Mouse (Mus musculus): ENCODE data around the gene Ahctf1. TPM values are rescaled to one million over a fixed set of nuclear protein-coding genes. Genes with fewer than 3 reads are reported as not detected.

The Ahctf1 gene
- total and polyA plus RNA-seq, 3 experiments: 56.9 to 489 (median 70.8) TPM

DNA sequence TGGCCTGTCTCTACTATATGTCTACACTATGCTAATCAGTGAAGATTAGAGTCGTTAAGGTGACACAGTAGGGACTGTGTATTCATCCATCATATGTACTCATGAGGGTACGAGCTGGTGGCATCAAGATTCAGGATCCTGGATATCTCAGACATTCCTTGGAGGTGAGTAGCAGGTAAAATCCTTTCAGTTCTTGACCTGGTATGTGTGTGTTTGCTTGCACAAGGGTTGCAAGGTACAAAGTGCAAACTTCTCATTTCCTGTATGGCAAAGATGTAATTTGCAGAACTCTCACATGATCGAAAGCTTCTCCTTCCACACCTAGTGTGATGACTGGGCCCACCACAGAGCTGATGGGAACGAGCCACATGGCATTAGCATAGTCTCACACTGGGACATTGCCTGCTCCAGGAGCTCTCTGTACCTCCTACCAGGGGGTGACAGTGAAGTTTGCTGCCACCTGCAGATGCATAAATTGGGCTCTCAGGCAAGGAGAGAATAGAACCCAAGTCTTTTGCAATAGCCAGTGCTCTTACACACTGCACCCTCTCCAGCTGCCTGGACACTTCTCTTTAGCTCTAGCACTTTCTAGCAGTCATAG is 59.8 kb downstream of the Ahctf1 start:
- Histone ChIP-seq H3K27me3 (ENCODE audit: control insufficient read depth in 1 of 2, insufficient read depth in 2 of 2, low read length in 2 of 2) (no peaks in the 10 kb centered on the region), H3K9ac (ENCODE audit: control insufficient read depth, low read depth, low read length, poor library complexity, severe bottlenecking) (no peak overlapping the region), H3K4me3 (ENCODE audit: control insufficient read depth in 1 of 2, insufficient read depth in 1 of 2, low read depth in 2 of 2, low read length in 2 of 2) (no peak overlapping the region), H3K27ac (ENCODE audit: control insufficient read depth, low read depth, low read length) (no peak overlapping the region), H3K4me1 (ENCODE audit: control insufficient read depth in 1 of 2, insufficient read depth in 2 of 2, low read length in 2 of 2) (no peaks in the 10 kb centered on the region), H3K9me3 (replicated peaks; ENCODE audit: insufficient read depth, low read length) (no peaks in the 10 kb centered on the region), H3K36me3 (ENCODE audit: control insufficient read depth in 1 of 2, insufficient read depth in 2 of 2, low read length in 2 of 2) (peaks cover 0 to 13% of the 10 kb centered on the region in 2 experiments; a peak in 2 of 4 replicates), H3K79me2 (ENCODE audit: control insufficient read depth, insufficient read depth, low read length, poor library complexity) (no peaks in the 10 kb centered on the region)
- TF ChIP-seq CTCF (IDR thresholded peaks at IDR 0.05 in 2 of 3, conservative IDR thresholded peaks at IDR 0.05 in 1 of 3; ENCODE audit: control insufficient read depth in 1 of 3, insufficient read depth in 1 of 3, low read depth in 2 of 3, low read length in 3 of 3, poor library complexity in 1 of 3, severe bottlenecking in 1 of 3) (no peak), HCFC1 (IDR thresholded peaks at IDR 0.05; ENCODE audit: low read depth, low read length) (no peak), ETS1 (IDR thresholded peaks at IDR 0.05; ENCODE audit: low read depth, low read length) (no peak), BHLHE40 (IDR thresholded peaks at IDR 0.05; ENCODE audit: borderline replicate concordance, low read depth, low read length) (no peak), SMC3 (IDR thresholded peaks at IDR 0.05; ENCODE audit: low read depth, low read length) (no peak), POLR2AphosphoS5 (IDR thresholded peaks at IDR 0.05; ENCODE audit: borderline replicate concordance, low read depth, low read length) (no peak), MXI1 (IDR thresholded peaks at IDR 0.05; ENCODE audit: low read depth, low read length) (no peak), ZNF384 (IDR thresholded peaks at IDR 0.05; ENCODE audit: low read depth, low read length) (no peak), KAT2A (conservative IDR thresholded peaks at IDR 0.05; ENCODE audit: low read depth, low read length) (no peak), MEF2A (IDR thresholded peaks at IDR 0.05; ENCODE audit: extremely low read depth, insufficient replicate concordance, low read depth, low read length, poor library complexity, severe bottlenecking) (no peak), TBP (IDR thresholded peaks at IDR 0.05; ENCODE audit: low read depth, low read length) (no peak), ELF1 (IDR thresholded peaks at IDR 0.05; ENCODE audit: low read depth, low read length) (no peak), MAZ (IDR thresholded peaks at IDR 0.05; ENCODE audit: low read depth, low read length) (no peak), CHD1 (IDR thresholded peaks at IDR 0.05; ENCODE audit: low read depth, low read length) (no peak), MAX (IDR thresholded peaks at IDR 0.05; ENCODE audit: low read length) (no peak), ZKSCAN1 (IDR thresholded peaks at IDR 0.05; ENCODE audit: low read depth, low read length) (no peak), GABPA (IDR thresholded peaks at IDR 0.05; ENCODE audit: low read depth, low read length) (no peak), EP300 (IDR thresholded peaks at IDR 0.05; ENCODE audit: low read depth in 1 of 2, low read length in 2 of 2) (no peak), SIN3A (IDR thresholded peaks at IDR 0.05; ENCODE audit: low read length) (no peak)
- DNase-seq (ENCODE audit: low read depth, low spot score): peak; percentile 18

DNA sequence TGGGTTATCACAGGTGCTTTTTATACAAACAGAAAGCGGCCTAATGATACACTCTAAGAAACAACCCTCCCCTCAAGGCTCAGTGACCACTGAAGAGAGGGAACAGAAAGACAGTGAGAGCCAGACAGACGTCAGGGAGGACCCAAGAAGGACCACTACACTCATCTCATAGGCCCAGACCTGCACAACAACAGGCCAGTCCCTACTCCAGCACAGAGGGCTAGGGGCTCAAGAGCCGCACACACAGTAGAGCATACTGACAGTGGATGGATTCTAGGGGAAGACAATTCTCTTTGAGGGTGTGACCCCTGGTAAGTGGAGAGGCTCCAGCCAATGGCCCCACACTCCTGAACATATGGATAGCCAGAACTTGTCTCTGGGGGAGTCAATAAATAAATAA is 67.0 kb downstream of the Ahctf1 start:
- DNase-seq (ENCODE audit: low read depth, low spot score): no peak
- H3K27ac ChIP-seq (ENCODE audit: control insufficient read depth, low read depth, low read length): no peak overlapping the region
- no peaks in the 10 kb centered on the region for H3K4me1 ChIP-seq (ENCODE audit: control insufficient read depth in 1 of 2, insufficient read depth in 2 of 2, low read length in 2 of 2)
- no peaks in the 10 kb centered on the region for H3K79me2 ChIP-seq (ENCODE audit: control insufficient read depth, insufficient read depth, low read length, poor library complexity)
- no peaks in the 10 kb centered on the region for H3K27me3 ChIP-seq (ENCODE audit: control insufficient read depth in 1 of 2, insufficient read depth in 2 of 2, low read length in 2 of 2)
- H3K4me3 ChIP-seq (ENCODE audit: control insufficient read depth in 1 of 2, insufficient read depth in 1 of 2, low read depth in 2 of 2, low read length in 2 of 2): no peak overlapping the region
- no peaks in the 10 kb centered on the region for H3K36me3 ChIP-seq (ENCODE audit: control insufficient read depth in 1 of 2, insufficient read depth in 2 of 2, low read length in 2 of 2)
- no peak for TF ChIP-seq E2F4 (IDR thresholded peaks at IDR 0.05; ENCODE audit: borderline replicate concordance, low read depth, low read length)
- no peak for TF ChIP-seq ZNF384 (IDR thresholded peaks at IDR 0.05; ENCODE audit: low read depth, low read length)
- no peak for TF ChIP-seq MYC (IDR thresholded peaks at IDR 0.05; ENCODE audit: low read depth, low read length)
- no peak for TF ChIP-seq TCF12 (IDR thresholded peaks at IDR 0.05; ENCODE audit: low read depth, low read length)
- TF ChIP-seq RCOR1 (IDR thresholded peaks at IDR 0.05; ENCODE audit: low read depth, low read length): no peak
- TF ChIP-seq KAT2A (conservative IDR thresholded peaks at IDR 0.05; ENCODE audit: low read depth, low read length): no peak
- no peak for TF ChIP-seq POLR2AphosphoS2 (IDR thresholded peaks at IDR 0.05; ENCODE audit: low read length)
- TF ChIP-seq TAL1 (IDR thresholded peaks at IDR 0.05; ENCODE audit: low read length): no peak
- TF ChIP-seq USF2 (IDR thresholded peaks at IDR 0.05; ENCODE audit: borderline replicate concordance in 1 of 2, insufficient read depth in 1 of 2, low read depth in 1 of 2, low read length in 2 of 2): no peak
- no peak for TF ChIP-seq NRF1 (IDR thresholded peaks at IDR 0.05; ENCODE audit: insufficient read depth, low read depth, low read length, poor library complexity, severe bottlenecking)
- TF ChIP-seq ETS1 (IDR thresholded peaks at IDR 0.05; ENCODE audit: low read depth, low read length): no peak
- TF ChIP-seq ZKSCAN1 (IDR thresholded peaks at IDR 0.05; ENCODE audit: low read depth, low read length): no peak
- TF ChIP-seq ELF1 (IDR thresholded peaks at IDR 0.05; ENCODE audit: low read depth, low read length): no peak
- TF ChIP-seq CTCF (IDR thresholded peaks at IDR 0.05 in 2 of 3, conservative IDR thresholded peaks at IDR 0.05 in 1 of 3; ENCODE audit: control insufficient read depth in 1 of 3, insufficient read depth in 1 of 3, low read depth in 2 of 3, low read length in 3 of 3, poor library complexity in 1 of 3, severe bottlenecking in 1 of 3): no peak
- no peak for TF ChIP-seq POLR2A (IDR thresholded peaks at IDR 0.05; ENCODE audit: control insufficient read depth in 1 of 2, insufficient read depth in 1 of 2, low read depth in 1 of 2, low read length in 2 of 2, poor library complexity in 1 of 2)
- TF ChIP-seq EP300 (IDR thresholded peaks at IDR 0.05; ENCODE audit: low read depth in 1 of 2, low read length in 2 of 2): no peak
- TF ChIP-seq MYB (IDR thresholded peaks at IDR 0.05; ENCODE audit: low read depth, low read length): no peak
- no peak for TF ChIP-seq MEF2A (IDR thresholded peaks at IDR 0.05; ENCODE audit: extremely low read depth, insufficient replicate concordance, low read depth, low read length, poor library complexity, severe bottlenecking)
- H3K9me3 ChIP-seq (replicated peaks; ENCODE audit: insufficient read depth, low read length): no peaks in the 10 kb centered on the region
- H3K9ac ChIP-seq (ENCODE audit: control insufficient read depth, low read depth, low read length, poor library complexity, severe bottlenecking): no peak overlapping the region

Measured in MEL (cell line).